Mouse (Mus musculus) kidney, adult 2 months (tissue): ENCODE measurements at regions not wholly inside any gene's neighbourhood (a gene's known extent, or its start where the extent isn't known, plus 50 kb on each side); places are given as distances from the start of the nearest gene placed in this dataset.
A peak's percentile ranks its signal among the peaks of the same experiment; 100 is the strongest.

Source experiments
- DNase-seq: peaks from one replicate; pipeline ENCODE4 v3.0.0; 2021
- H3K27ac ChIP-seq: fragments of 200-500 bp; 2 replicates; pipeline ENCODE4 v1.5.1; 2012; ENCODE audit warnings: low read depth, low read length, control low read depth, inconsistent platforms; ENCODE audit not compliant: insufficient read depth
- H3K27me3 ChIP-seq: fragments of 200-500 bp; replicated peaks from 2 replicates; pipeline ENCODE4 v1.6.1; 2012; ENCODE audit warnings: mild to moderate bottlenecking, moderate library complexity, low read length, inconsistent platforms; ENCODE audit not compliant: control insufficient read depth, insufficient read depth
- H3K36me3 ChIP-seq: fragments of 200-500 bp; 2 replicates; pipeline ENCODE4 v1.6.1; 2012; ENCODE audit warnings: mild to moderate bottlenecking, moderate library complexity, low read length, inconsistent platforms; ENCODE audit not compliant: control insufficient read depth, insufficient read depth
- H3K4me1 ChIP-seq: fragments of 200-500 bp; 2 replicates; pipeline ENCODE4 v1.6.1; 2011; ENCODE audit warnings: low read length; ENCODE audit not compliant: control insufficient read depth, insufficient read depth
- H3K4me3 ChIP-seq: fragments of 200-500 bp; 2 replicates; pipeline ENCODE4 v1.5.1; 2011; ENCODE audit warnings: mild to moderate bottlenecking, low read depth, low read length, control low read depth; ENCODE audit not compliant: insufficient read depth
- CTCF ChIP-seq: fragments of 200-500 bp; conservative IDR thresholded peaks from 2 replicates; pipeline ENCODE4 v1.5.1; 2011; ENCODE audit warnings: low read depth, mild to moderate bottlenecking, control low read depth, low read length, moderate library complexity, mixed read lengths; ENCODE audit not compliant: insufficient read depth, insufficient read length
- POLR2A ChIP-seq: fragments of 200-500 bp; IDR thresholded peaks from one replicate; pipeline ENCODE4 v1.6.1; 2011; ENCODE audit warnings: low read depth, low read length, control low read depth
- WGBS: fragments of 180-500 bp; shearing (Covaris S2); methylation state at CpG from one replicate; pipeline ENCODE4 v1.1.7; 2018; 5-methylcytosine and 5-hydroxymethylcytosine counted together

DNA sequence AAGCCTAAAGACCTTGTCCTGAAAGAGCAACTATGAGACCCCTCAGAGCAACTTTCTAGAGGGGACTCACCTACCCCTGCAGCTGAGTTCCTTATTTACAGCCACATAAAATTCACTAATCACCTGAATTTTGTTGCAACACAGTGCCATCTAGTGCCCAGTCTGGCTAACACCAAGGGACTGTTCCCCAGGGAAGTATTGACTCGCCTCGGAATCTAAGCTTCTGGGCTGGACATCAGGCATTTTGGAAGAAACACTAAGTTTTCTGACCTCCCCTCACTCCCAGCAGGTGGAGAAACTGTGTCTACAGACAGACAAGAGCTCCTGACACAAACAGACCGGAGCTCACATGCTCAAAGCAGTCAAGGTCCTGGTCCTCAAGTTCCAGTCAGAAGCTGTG, 343.4 kb downstream of the Rnf144a start:
- no peak for TF ChIP-seq POLR2A
- peak; percentile 74 for TF ChIP-seq CTCF
- Histone ChIP-seq H3K27me3 (no peaks in the 10 kb centered on the region), H3K4me3 (no peak overlapping the region), H3K27ac (no peak overlapping the region), H3K36me3 (no peaks in the 10 kb centered on the region), H3K4me1 (no peaks in the 10 kb centered on the region)
- peak; percentile 63 for DNase-seq
- 8% methylated on average over 3 of the region's 3 CpGs for WGBS

DNA sequence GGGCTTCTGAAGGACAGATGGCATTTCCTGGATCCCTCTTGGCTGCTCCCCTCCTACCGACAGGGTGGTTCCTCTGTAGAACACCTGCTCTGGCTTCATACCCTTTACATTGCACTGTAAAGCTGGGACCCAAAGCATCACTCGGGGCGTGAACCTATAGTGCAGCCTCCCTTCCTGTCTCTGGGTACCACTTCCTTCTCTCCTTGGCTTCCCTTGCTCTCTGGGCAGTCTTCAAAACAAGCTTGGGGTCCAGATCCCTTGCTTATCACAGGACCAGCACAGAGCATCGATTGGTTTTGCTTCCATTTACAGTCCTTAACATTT, 346.4 kb downstream of the Rnf144a start:
- WGBS = 37% methylated on average over 4 of the region's 4 CpGs
- H3K27me3 ChIP-seq = no peaks in the 10 kb centered on the region
- no peaks in the 10 kb centered on the region for H3K36me3 ChIP-seq
- TF ChIP-seq CTCF = no peak
- TF ChIP-seq POLR2A = no peak
- DNase-seq = no peak
- no peak overlapping the region for H3K4me3 ChIP-seq
- no peak overlapping the region for H3K27ac ChIP-seq
- H3K4me1 ChIP-seq = no peaks in the 10 kb centered on the region

DNA sequence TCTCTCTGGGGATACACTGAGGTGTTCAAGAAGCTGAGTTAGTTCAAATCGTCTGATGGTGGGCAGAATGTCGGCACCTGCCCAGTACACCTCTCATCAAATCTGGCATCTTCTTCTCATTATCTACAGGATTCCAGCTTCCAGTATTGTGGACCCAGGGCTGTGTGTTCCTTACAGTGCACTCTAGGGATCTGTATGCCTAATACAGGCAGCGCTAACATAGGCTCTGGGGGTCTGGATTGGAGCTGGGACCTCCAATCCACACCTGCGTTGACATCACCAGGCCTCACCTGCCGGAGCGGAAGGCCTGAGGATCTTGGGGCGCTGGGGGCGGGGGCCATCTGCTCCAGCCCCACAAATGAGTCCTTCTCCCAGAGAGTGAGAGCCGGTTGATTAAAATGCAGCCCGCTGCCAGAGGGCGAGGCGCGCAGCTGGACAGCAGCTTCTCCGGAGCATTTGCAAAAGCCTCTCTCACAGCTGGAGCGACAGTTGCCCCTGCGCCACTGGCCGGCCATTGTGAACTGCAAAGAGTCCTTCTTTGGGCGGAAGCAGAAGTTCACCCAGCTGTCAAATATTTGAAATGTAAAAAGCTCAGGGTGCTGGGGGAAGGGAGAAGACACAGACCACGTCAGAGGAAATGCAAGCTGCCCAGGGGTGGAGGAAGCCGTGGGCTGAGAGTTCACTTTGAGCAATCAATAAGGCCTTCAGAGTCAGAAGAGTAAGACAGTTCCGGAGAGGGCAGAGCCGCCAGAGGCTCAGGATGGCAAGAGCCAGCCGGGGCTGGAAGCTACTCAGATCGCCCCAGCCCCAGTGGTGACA, 347.0 kb downstream of the Rnf144a start:
- no peaks in the 10 kb centered on the region for H3K27me3 ChIP-seq
- peak; percentile 21 for DNase-seq
- TF ChIP-seq POLR2A = no peak
- no peak for TF ChIP-seq CTCF
- H3K36me3 ChIP-seq = no peaks in the 10 kb centered on the region
- no peak overlapping the region for H3K4me3 ChIP-seq
- no peak overlapping the region for H3K27ac ChIP-seq
- no peaks in the 10 kb centered on the region for H3K4me1 ChIP-seq
- 15% methylated on average over 24 of the region's 24 CpGs for WGBS

DNA sequence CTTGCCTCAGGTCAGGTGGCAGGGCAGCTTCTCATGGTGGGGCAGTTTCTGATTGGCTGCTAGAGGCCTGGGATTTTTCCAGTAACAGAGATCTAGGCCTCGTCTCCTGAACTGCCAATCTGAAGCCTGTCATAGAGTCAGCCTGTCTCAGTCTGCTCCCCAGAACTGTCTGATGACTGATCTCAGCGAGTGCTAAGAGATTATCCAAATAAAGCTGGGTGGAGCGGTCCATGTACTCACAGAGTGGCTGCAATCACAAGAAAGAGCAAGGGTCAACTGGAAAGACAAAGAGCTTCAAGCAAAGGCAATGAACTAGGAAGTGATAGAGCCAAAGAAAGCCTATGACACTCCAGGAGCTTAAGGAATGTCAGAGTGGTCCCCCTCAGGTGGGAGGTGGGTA, 354.7 kb downstream of the Rnf144a start:
- Histone ChIP-seq H3K36me3 (no peaks in the 10 kb centered on the region), H3K27ac (no peak overlapping the region), H3K4me3 (no peak overlapping the region), H3K4me1 (no peaks in the 10 kb centered on the region), H3K27me3 (no peaks in the 10 kb centered on the region)
- WGBS = 57% methylated on average over 3 of the region's 3 CpGs
- no peak for DNase-seq
- TF ChIP-seq CTCF (no peak), POLR2A (no peak)

DNA sequence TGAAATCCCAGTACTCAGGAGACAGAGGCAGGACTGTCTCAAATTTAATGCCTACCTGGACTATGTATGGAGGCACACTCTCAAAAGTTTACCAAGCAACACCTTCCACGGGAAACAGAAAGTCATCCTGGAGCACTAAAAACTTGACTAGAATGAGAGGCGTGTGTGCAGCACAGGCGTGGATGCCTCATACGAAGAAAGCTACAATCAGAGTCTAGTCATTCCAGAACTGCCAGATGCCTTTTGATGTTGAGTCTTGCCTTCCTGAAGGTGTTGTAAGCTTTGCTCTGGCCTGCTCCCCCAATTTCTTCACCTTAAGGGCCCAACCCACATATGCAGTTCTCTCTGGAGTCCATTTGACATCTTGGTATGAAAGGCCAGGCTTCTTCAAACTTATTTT, 356.0 kb downstream of the Rnf144a start:
- Histone ChIP-seq H3K27ac (no peak overlapping the region), H3K4me1 (no peaks in the 10 kb centered on the region), H3K4me3 (no peak overlapping the region), H3K27me3 (no peaks in the 10 kb centered on the region), H3K36me3 (no peaks in the 10 kb centered on the region)
- TF ChIP-seq CTCF (no peak), POLR2A (no peak)
- DNase-seq = no peak
- 94% methylated on average over 4 of the region's 4 CpGs for WGBS

DNA sequence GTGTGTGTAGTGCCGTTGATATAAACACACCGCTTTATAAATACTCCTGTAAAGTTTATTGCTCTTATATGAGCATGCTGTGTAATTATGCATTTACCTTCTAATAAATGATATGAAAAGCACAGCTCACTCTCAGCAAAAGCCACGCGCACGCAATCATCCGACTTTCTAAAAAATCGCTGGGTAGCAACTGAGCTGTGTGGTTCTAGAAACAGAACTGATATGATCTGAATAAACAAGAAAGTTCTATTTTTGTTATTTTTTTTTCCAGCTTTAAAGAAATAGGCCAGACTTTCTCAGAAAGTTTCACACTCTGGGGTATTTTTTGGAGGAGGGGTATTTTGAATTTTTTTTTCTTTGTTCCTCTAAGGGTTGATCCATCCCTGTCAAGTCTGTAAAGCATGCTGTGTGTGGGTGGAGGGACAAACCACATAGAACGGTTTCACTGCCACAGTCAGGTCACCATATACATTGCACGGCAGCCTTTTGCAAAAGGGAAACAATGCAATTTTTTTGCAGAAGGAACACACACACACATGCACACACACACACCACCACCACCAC, 357.5 kb downstream of the Rnf144a start:
- 87% methylated on average over 9 of the region's 9 CpGs for WGBS
- no peaks in the 10 kb centered on the region for H3K27me3 ChIP-seq
- no peak for DNase-seq
- no peak overlapping the region for H3K27ac ChIP-seq
- no peaks in the 10 kb centered on the region for H3K36me3 ChIP-seq
- no peak overlapping the region for H3K4me3 ChIP-seq
- TF ChIP-seq POLR2A (no peak), CTCF (no peak)
- no peaks in the 10 kb centered on the region for H3K4me1 ChIP-seq

DNA sequence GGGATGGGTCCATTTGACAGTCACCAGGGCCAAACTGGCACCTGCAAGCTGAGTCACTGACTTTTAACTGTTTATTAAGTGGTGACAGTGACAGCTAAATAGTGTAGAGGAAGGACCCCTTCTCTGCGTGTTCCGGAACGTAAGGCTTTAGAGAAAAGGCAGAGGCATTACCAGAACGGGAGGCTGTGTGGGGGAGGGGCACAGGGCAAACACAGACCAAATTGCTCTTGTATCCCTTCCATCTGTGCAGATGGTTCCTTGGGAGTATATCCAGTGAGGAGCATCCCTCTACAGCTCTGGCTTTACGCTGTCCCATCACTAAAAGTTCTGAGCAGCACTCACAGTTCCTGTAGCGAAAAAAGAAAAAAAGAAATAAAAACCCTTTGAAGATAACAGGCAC, 368.1 kb downstream of the Rnf144a start:
- Histone ChIP-seq H3K36me3 (no peaks in the 10 kb centered on the region), H3K4me3 (no peak overlapping the region), H3K27me3 (no peaks in the 10 kb centered on the region), H3K27ac (no peak overlapping the region), H3K4me1 (no peaks in the 10 kb centered on the region)
- 68% methylated on average over 6 of the region's 6 CpGs for WGBS
- no peak for TF ChIP-seq CTCF
- no peak for TF ChIP-seq POLR2A
- DNase-seq = no peak
